Mouse (Mus musculus): Measurements from ENCODE around the gene Spsb3.

Gene Spsb3

GRCm38 (mm10) chr17:24886134-24886931 lies at the start of gene Spsb3, which contains the start of gene Nubp2:
Spsb3 (plus strand) TSS chr17:24886643.
Nubp2 (minus strand) TSS chr17:24886349.
- peak; percentile 98 for DNase-seq

- no peak for DNase-seq
Measured at GRCm38 (mm10) chr17:24839842-24840241, 46.6 kb upstream of the Spsb3 start, which contains the start of gene Hagh. Hagh (plus strand) TSS chr17:24840143.

GRCm38 (mm10) chr17:24840341-24840740 lies 46.1 kb upstream of the Spsb3 start:
- no peak for DNase-seq

- DNase-seq = peak in 1 of 2 experiments; percentile 39
Measured at GRCm38 (mm10) chr17:24841133-24841532, 45.3 kb upstream of the Spsb3 start.

- DNase-seq = no peak
Measured at GRCm38 (mm10) chr17:24842631-24843030, 43.8 kb upstream of the Spsb3 start.

GRCm38 (mm10) chr17:24844525-24844924 lies 41.9 kb upstream of the Spsb3 start:
- no peak for DNase-seq

GRCm38 (mm10) chr17:24847386-24847785 lies 39.1 kb upstream of the Spsb3 start:
- DNase-seq = no peak

- DNase-seq = no peak
Measured at GRCm38 (mm10) chr17:24848600-24849031, 37.8 kb upstream of the Spsb3 start.

- no peak for DNase-seq
Measured at GRCm38 (mm10) chr17:24849733-24850064, 36.7 kb upstream of the Spsb3 start.

GRCm38 (mm10) chr17:24850065-24850772 lies 36.2 kb upstream of the Spsb3 start, which contains the start of gene Fahd1:
Fahd1 (minus strand) TSS chr17:24850364.
- DNase-seq = peak; percentile 96 to 97

GRCm38 (mm10) chr17:24850773-24851127 lies 35.7 kb upstream of the Spsb3 start:
- no peak for DNase-seq

- no peak for DNase-seq
Measured at GRCm38 (mm10) chr17:24851381-24852125, 34.9 kb upstream of the Spsb3 start.

GRCm38 (mm10) chr17:24855838-24856464 lies 30.5 kb upstream of the Spsb3 start:
- DNase-seq = no peak

- DNase-seq = no peak
Measured at GRCm38 (mm10) chr17:24856589-24856988, 29.9 kb upstream of the Spsb3 start.

GRCm38 (mm10) chr17:24857831-24858470 lies 28.5 kb upstream of the Spsb3 start:
- DNase-seq = no peak

GRCm38 (mm10) chr17:24858967-24859366 lies 27.5 kb upstream of the Spsb3 start:
- no peak for DNase-seq

GRCm38 (mm10) chr17:24860076-24860475 lies 26.4 kb upstream of the Spsb3 start:
- DNase-seq = no peak

- DNase-seq = no peak
Measured at GRCm38 (mm10) chr17:24861785-24862184, 24.7 kb upstream of the Spsb3 start.

GRCm38 (mm10) chr17:24865776-24866175 lies 20.7 kb upstream of the Spsb3 start, which contains the start of gene Igfals:
Igfals (plus strand) TSS chr17:24865997.
- peak in 1 of 2 experiments; percentile 19 for DNase-seq

- DNase-seq = no peak
Measured at GRCm38 (mm10) chr17:24867914-24868313, 18.5 kb upstream of the Spsb3 start.

GRCm38 (mm10) chr17:24873695-24874404 lies 12.6 kb upstream of the Spsb3 start:
- no peak for DNase-seq

- DNase-seq = no peak
Measured at GRCm38 (mm10) chr17:24874405-24874745, 12.1 kb upstream of the Spsb3 start.
